Mouse (Mus musculus): ENCODE measurements around the gene Wnt6. TPM values are rescaled to one million over a fixed set of nuclear protein-coding genes. Genes with fewer than 3 reads are reported as not detected.

Wnt6 gene
- polyA plus RNA-seq (2014; fragmentation: Nextera tagmentation; extraction: Ambion mirVana) = 21.2 and 27.4 TPM in 2 replicates

DNA sequence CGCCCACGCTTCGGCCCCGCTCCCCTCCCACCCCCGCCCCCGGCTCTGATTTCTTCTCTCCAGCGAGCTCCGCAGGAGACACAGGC is at the start of gene Wnt6:
Gene Wnt6, plus strand, starts transcription at position 48 of the 86 bp plus-strand sequence.
- H3K4me2 ChIP-seq (ENCODE audit: low read depth, severe bottlenecking) = peak within 1 kb of the TSS; percentile 78
- no peaks in the 10 kb centered on the region for H3K9me3 ChIP-seq (ENCODE audit: control insufficient read depth, low read length)
- no peaks in the 10 kb centered on the region for H3K36me3 ChIP-seq (ENCODE audit: control insufficient read depth, insufficient read depth, low read length)
- H3K9ac ChIP-seq (ENCODE audit: low read length) = 0 out of 2 replicates have a peak within 1 kb of the TSS, but pooled peaks have one; percentile 4
- peaks cover 8% of the 10 kb centered on the region; the same call in 1 of the 2 replicates for H3K4me1 ChIP-seq (ENCODE audit: control insufficient read depth, insufficient read depth, low read length)
- H3K27me3 ChIP-seq (ENCODE audit: control insufficient read depth, insufficient read depth, low read length) = peaks cover 67% of the 10 kb centered on the region
- ATAC-seq (ENCODE audit: insufficient number of reproducible peaks, low FRiP score, low TSS enrichment, low read depth) (no peak), DNase-seq (ENCODE audit: low spot score) (no peak)
- no CpG with 5 or more reads among the region's 8 CpGs for WGBS
- peak within 1 kb of the TSS; percentile 36 for H3K4me3 ChIP-seq (ENCODE audit: low read depth, low read length)
- H3K27ac ChIP-seq (replicated peaks; ENCODE audit: low read depth, low read length) = no peak within 1 kb of the TSS

DNA sequence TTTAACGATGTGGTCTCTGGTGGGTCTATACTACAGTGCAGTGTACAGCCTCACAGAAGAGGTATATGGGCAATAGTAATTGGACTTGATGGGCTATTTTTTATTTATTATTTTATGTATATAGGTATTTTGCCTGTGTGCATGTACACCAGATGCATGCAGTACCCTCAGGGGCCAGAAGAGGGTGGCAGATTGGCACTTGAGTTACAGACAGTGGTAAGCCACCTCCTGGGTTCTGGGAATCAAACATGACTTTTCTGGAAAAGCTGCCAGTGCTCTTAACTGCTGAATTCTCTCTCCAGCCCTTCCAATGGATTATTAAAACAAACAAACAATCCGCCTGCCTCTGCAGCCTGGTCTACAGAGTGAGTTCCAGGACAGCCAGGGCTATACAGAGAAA is 47.9 kb upstream of the Wnt6 start:
- Histone ChIP-seq H3K27me3 (ENCODE audit: control insufficient read depth, insufficient read depth, low read length) (no peaks in the 10 kb centered on the region), H3K4me3 (ENCODE audit: low read depth, low read length) (no peak overlapping the region), H3K36me3 (ENCODE audit: control insufficient read depth, insufficient read depth, low read length) (no peaks in the 10 kb centered on the region), H3K27ac (replicated peaks; ENCODE audit: low read depth, low read length) (no peak overlapping the region), H3K9me3 (ENCODE audit: control insufficient read depth, low read length) (no peaks in the 10 kb centered on the region), H3K9ac (ENCODE audit: low read length) (no peak overlapping the region), H3K4me2 (ENCODE audit: low read depth, severe bottlenecking) (no peak overlapping the region), H3K4me1 (ENCODE audit: control insufficient read depth, insufficient read depth, low read length) (no peaks in the 10 kb centered on the region)
- WGBS = 75% methylated on average over 2 of the region's 2 CpGs
- ATAC-seq (ENCODE audit: insufficient number of reproducible peaks, low FRiP score, low TSS enrichment, low read depth) (no peak), DNase-seq (ENCODE audit: low spot score) (peak; percentile 52)

DNA sequence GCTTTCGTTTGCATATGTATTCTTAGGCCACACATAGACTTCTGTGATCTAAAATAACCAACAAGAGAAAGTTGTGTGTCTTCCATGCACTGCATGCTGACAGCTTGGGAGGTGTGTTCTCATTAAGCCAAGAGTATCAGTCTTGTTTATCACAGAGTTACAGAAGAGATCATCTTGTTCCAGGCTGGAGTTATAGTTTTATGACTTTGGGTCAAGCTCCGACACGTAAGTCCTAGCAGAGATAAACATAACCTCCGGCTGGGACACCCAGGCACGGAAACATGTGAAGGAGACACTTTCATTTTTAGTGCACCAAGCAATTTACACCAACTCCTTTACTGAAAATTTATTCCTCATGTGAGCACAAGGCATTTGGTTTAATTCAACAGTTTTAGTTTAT is 45.6 kb upstream of the Wnt6 start:
- no peaks in the 10 kb centered on the region for H3K36me3 ChIP-seq (ENCODE audit: control insufficient read depth, insufficient read depth, low read length)
- H3K27ac ChIP-seq (replicated peaks; ENCODE audit: low read depth, low read length) = no peak overlapping the region
- H3K9ac ChIP-seq (ENCODE audit: low read length) = no peak overlapping the region
- no peak for ATAC-seq (ENCODE audit: insufficient number of reproducible peaks, low FRiP score, low TSS enrichment, low read depth)
- no peaks in the 10 kb centered on the region for H3K4me1 ChIP-seq (ENCODE audit: control insufficient read depth, insufficient read depth, low read length)
- no peak overlapping the region for H3K4me3 ChIP-seq (ENCODE audit: low read depth, low read length)
- H3K4me2 ChIP-seq (ENCODE audit: low read depth, severe bottlenecking) = no peak overlapping the region
- 78% methylated on average over 5 of the region's 5 CpGs for WGBS
- no peak for DNase-seq (ENCODE audit: low spot score)
- H3K9me3 ChIP-seq (ENCODE audit: control insufficient read depth, low read length) = no peaks in the 10 kb centered on the region
- no peaks in the 10 kb centered on the region for H3K27me3 ChIP-seq (ENCODE audit: control insufficient read depth, insufficient read depth, low read length)

DNA sequence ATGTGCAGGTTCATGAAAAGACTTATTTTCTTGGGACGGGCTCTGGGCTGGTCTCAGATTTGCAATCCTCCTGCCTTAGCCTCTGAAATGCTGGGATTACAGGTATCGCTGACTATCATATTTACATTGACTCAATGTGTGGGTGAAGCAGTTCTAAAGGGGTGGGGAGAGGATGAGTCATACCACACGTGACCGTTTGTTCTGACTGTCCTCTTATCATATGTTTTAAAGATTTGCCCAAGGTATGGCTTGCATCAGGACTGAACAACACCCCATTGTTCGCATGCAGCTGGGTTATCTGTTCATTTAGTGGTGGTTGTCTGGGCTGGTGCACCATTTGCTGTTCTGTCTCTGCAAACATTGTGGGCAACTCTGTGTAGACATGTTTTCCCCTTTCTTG is 45.0 kb upstream of the Wnt6 start:
- DNase-seq (ENCODE audit: low spot score) (no peak), ATAC-seq (ENCODE audit: insufficient number of reproducible peaks, low FRiP score, low TSS enrichment, low read depth) (no peak)
- no peak overlapping the region for H3K4me2 ChIP-seq (ENCODE audit: low read depth, severe bottlenecking)
- no peaks in the 10 kb centered on the region for H3K4me1 ChIP-seq (ENCODE audit: control insufficient read depth, insufficient read depth, low read length)
- no peaks in the 10 kb centered on the region for H3K36me3 ChIP-seq (ENCODE audit: control insufficient read depth, insufficient read depth, low read length)
- H3K9me3 ChIP-seq (ENCODE audit: control insufficient read depth, low read length) = no peaks in the 10 kb centered on the region
- no peak overlapping the region for H3K4me3 ChIP-seq (ENCODE audit: low read depth, low read length)
- 82% methylated on average over 5 of the region's 5 CpGs for WGBS
- no peak overlapping the region for H3K27ac ChIP-seq (replicated peaks; ENCODE audit: low read depth, low read length)
- H3K27me3 ChIP-seq (ENCODE audit: control insufficient read depth, insufficient read depth, low read length) = no peaks in the 10 kb centered on the region
- H3K9ac ChIP-seq (ENCODE audit: low read length) = no peak overlapping the region

DNA sequence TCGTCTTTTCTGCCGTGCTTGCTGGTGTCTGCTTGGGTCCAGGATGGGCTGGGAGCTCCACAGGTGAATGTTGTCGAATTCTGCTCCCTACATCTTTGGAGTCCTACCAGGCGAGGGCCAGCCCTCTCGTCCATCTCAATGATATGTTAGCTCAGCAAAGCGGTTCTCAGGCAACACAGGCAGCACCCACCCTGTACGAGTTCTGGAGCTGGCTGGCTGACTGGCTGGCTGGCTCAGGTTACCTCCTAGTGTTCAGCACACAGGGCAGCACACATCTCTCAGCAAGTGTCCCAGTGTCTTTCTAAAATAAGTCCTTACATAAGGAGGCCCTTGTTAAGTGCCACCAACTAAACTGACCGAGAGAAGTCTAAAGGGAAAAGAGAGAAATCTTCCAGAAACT is 43.2 kb upstream of the Wnt6 start:
- Histone ChIP-seq H3K4me2 (ENCODE audit: low read depth, severe bottlenecking) (no peak overlapping the region), H3K36me3 (ENCODE audit: control insufficient read depth, insufficient read depth, low read length) (no peaks in the 10 kb centered on the region), H3K27ac (replicated peaks; ENCODE audit: low read depth, low read length) (no peak overlapping the region), H3K27me3 (ENCODE audit: control insufficient read depth, insufficient read depth, low read length) (no peaks in the 10 kb centered on the region), H3K4me1 (ENCODE audit: control insufficient read depth, insufficient read depth, low read length) (no peaks in the 10 kb centered on the region), H3K9me3 (ENCODE audit: control insufficient read depth, low read length) (no peaks in the 10 kb centered on the region), H3K4me3 (ENCODE audit: low read depth, low read length) (no peak overlapping the region), H3K9ac (ENCODE audit: low read length) (no peak overlapping the region)
- ATAC-seq (ENCODE audit: insufficient number of reproducible peaks, low FRiP score, low TSS enrichment, low read depth) = no peak
- WGBS = 74% methylated on average over 8 of the region's 8 CpGs
- DNase-seq (ENCODE audit: low spot score) = no peak

DNA sequence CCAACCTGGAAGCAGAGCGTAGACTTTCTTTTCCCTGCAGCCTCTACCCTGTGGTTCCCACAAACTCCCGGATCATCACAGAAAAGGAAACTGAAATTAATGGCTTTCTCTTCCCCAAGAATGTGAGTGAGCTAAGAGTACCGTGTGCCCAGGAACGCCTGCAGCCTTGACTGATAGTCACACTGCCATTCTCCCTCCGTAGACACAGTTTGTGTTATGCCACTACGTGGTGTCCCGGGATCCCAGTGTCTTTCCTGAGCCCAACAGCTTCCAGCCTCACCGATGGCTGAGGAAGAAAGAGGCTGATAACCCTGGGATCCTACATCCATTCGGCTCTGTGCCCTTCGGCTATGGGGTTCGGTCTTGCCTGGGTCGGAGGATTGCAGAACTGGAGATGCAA is 34.7 kb upstream of the Wnt6 start:
- ATAC-seq (ENCODE audit: insufficient number of reproducible peaks, low FRiP score, low TSS enrichment, low read depth) = no peak
- no peak for DNase-seq (ENCODE audit: low spot score)
- WGBS = 92% methylated on average over 12 of the region's 12 CpGs
- no peak overlapping the region for H3K9ac ChIP-seq (ENCODE audit: low read length)
- H3K36me3 ChIP-seq (ENCODE audit: control insufficient read depth, insufficient read depth, low read length) = no peaks in the 10 kb centered on the region
- H3K9me3 ChIP-seq (ENCODE audit: control insufficient read depth, low read length) = no peaks in the 10 kb centered on the region
- no peak overlapping the region for H3K4me2 ChIP-seq (ENCODE audit: low read depth, severe bottlenecking)
- no peak overlapping the region for H3K4me3 ChIP-seq (ENCODE audit: low read depth, low read length)
- no peaks in the 10 kb centered on the region for H3K27me3 ChIP-seq (ENCODE audit: control insufficient read depth, insufficient read depth, low read length)
- no peaks in the 10 kb centered on the region for H3K4me1 ChIP-seq (ENCODE audit: control insufficient read depth, insufficient read depth, low read length)
- no peak overlapping the region for H3K27ac ChIP-seq (replicated peaks; ENCODE audit: low read depth, low read length)

DNA sequence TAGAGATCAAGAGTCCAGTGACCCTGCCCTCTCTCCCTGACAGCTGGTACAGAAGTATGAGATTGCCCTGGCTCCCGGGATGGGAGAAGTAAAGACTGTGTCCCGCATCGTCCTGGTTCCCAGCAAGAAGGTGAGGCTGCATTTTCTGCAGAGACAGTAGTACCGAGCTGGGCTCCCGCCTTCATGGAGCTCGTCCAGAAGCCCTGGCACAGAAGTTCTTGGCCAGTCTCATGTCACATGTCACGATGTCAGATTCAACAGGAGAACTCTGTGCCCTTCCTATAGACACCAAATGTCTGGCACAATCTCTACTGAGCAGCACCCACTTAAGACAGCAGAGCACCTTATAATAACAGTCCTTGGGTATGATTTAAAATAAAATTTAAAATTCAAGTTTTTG is 34.2 kb upstream of the Wnt6 start:
- no peak for ATAC-seq (ENCODE audit: insufficient number of reproducible peaks, low FRiP score, low TSS enrichment, low read depth)
- no peak overlapping the region for H3K4me3 ChIP-seq (ENCODE audit: low read depth, low read length)
- no peak overlapping the region for H3K27ac ChIP-seq (replicated peaks; ENCODE audit: low read depth, low read length)
- no peaks in the 10 kb centered on the region for H3K9me3 ChIP-seq (ENCODE audit: control insufficient read depth, low read length)
- H3K4me1 ChIP-seq (ENCODE audit: control insufficient read depth, insufficient read depth, low read length) = no peaks in the 10 kb centered on the region
- no peaks in the 10 kb centered on the region for H3K36me3 ChIP-seq (ENCODE audit: control insufficient read depth, insufficient read depth, low read length)
- 86% methylated on average over 7 of the region's 7 CpGs for WGBS
- H3K4me2 ChIP-seq (ENCODE audit: low read depth, severe bottlenecking) = no peak overlapping the region
- H3K9ac ChIP-seq (ENCODE audit: low read length) = no peak overlapping the region
- H3K27me3 ChIP-seq (ENCODE audit: control insufficient read depth, insufficient read depth, low read length) = no peaks in the 10 kb centered on the region
- no peak for DNase-seq (ENCODE audit: low spot score)

DNA sequence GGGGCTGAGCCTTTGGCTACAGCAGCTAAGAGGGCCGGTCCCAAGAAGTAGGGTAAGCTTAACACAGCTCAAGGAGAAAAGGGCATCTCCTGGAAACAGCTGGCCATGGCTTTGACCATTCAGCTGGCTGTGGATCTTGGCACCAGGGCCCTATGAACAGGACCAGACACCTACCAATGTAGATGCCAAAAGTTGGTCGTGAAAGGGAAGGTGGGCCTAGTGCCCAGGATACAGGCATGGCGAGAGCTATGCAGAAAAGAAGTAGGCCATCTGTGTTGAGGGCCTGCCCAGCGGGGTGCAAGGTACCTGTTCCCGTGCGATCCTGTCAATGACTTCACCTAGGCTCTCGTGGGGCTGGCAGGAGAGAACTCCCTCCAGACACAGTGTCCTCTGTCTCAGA is 30.8 kb upstream of the Wnt6 start:
- Histone ChIP-seq H3K4me2 (ENCODE audit: low read depth, severe bottlenecking) (no peak overlapping the region), H3K4me3 (ENCODE audit: low read depth, low read length) (no peak overlapping the region), H3K4me1 (ENCODE audit: control insufficient read depth, insufficient read depth, low read length) (no peaks in the 10 kb centered on the region), H3K27me3 (ENCODE audit: control insufficient read depth, insufficient read depth, low read length) (no peaks in the 10 kb centered on the region), H3K36me3 (ENCODE audit: control insufficient read depth, insufficient read depth, low read length) (no peaks in the 10 kb centered on the region), H3K9ac (ENCODE audit: low read length) (no peak overlapping the region), H3K9me3 (ENCODE audit: control insufficient read depth, low read length) (no peaks in the 10 kb centered on the region), H3K27ac (replicated peaks; ENCODE audit: low read depth, low read length) (no peak overlapping the region)
- ATAC-seq (ENCODE audit: insufficient number of reproducible peaks, low FRiP score, low TSS enrichment, low read depth) = no peak
- WGBS = 80% methylated on average over 7 of the region's 7 CpGs
- no peak for DNase-seq (ENCODE audit: low spot score)

DNA sequence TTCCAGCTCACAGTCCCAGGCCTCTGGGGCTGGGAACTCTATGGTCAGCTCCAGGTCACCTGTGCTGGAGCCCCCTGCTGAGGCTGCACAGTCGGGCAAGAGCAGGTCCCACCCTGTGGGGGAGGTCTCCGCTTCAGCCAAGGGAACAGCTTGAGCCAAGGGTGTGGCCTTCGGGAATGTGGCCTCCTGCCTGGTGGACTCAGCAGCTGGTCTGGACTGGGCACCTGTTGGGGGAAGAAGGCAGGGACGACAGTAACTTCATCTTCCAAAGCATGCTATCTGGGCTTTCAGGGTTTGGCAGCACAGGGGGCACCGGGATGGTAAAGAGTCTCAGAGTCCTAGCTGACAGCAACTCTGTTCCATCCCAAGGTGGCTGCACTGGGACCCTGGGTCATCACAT is 24.4 kb upstream of the Wnt6 start:
- Histone ChIP-seq H3K9ac (ENCODE audit: low read length) (no peak overlapping the region), H3K4me2 (ENCODE audit: low read depth, severe bottlenecking) (no peak overlapping the region), H3K4me3 (ENCODE audit: low read depth, low read length) (no peak overlapping the region), H3K4me1 (ENCODE audit: control insufficient read depth, insufficient read depth, low read length) (no peaks in the 10 kb centered on the region), H3K27ac (replicated peaks; ENCODE audit: low read depth, low read length) (no peak overlapping the region), H3K9me3 (ENCODE audit: control insufficient read depth, low read length) (no peaks in the 10 kb centered on the region), H3K27me3 (ENCODE audit: control insufficient read depth, insufficient read depth, low read length) (0 out of 2 replicates have a peak, but pooled peaks cover 12% of the 10 kb centered on the region), H3K36me3 (ENCODE audit: control insufficient read depth, insufficient read depth, low read length) (no peaks in the 10 kb centered on the region)
- ATAC-seq (ENCODE audit: insufficient number of reproducible peaks, low FRiP score, low TSS enrichment, low read depth) (no peak), DNase-seq (ENCODE audit: low spot score) (no peak)
- 74% methylated on average over 5 of the region's 5 CpGs for WGBS
